Comparison of ENCODE assay signal across 8 mouse cellular contexts in genomic region chr16:62846498-62847312, GRCm38 (mm10). TPM values are rescaled to one million over a fixed set of nuclear protein-coding genes. Genes with fewer than 3 reads are reported as not detected.
DNase-seq lines count a peak whose midpoint lies in the region; ATAC-seq lines count a peak whose summit lies in the region.

Arl13b (minus strand) TSS chr16:62847040.

- no peaks in the 10 kb centered on the region for H3K36me3 ChIP-seq in forebrain, embryonic 14.5 days (ENCODE audit: control insufficient read depth, insufficient read depth, low read length)
- no peaks in the 10 kb centered on the region for H3K36me3 ChIP-seq in neural tube, embryonic 15.5 days

- H3K9me3 ChIP-seq in forebrain, embryonic 14.5 days (replicated peaks; ENCODE audit: control insufficient read depth, low read length): no peaks in the 10 kb centered on the region
- no peaks in the 10 kb centered on the region for H3K9me3 ChIP-seq in neural tube, embryonic 15.5 days (replicated peaks)

- intact Hi-C loops in heart, postnatal 14 days (cut with DNase I): loop anchor here (5.0 kb wide), 1 partner anchor 59 kb away; the partner anchor contains the start of gene Nsun3

- ATAC-seq in forebrain, embryonic 14.5 days: peak; percentile 100
- ATAC-seq in neural tube, embryonic 15.5 days (ENCODE audit: low FRiP score): peak; percentile 100

- H3K9ac ChIP-seq in forebrain, embryonic 14.5 days (ENCODE audit: low read length): peak within 1 kb of the TSS; percentile 81
- H3K9ac ChIP-seq in neural tube, embryonic 15.5 days (replicated peaks): peak within 1 kb of the TSS; percentile 89

- peak; percentile 97 for DNase-seq in ES-CJ7 (ENCODE audit: low read depth, low spot score)
- peak; percentile 89 for DNase-seq in cerebellum, adult 11 months
- peak; percentile 99 for DNase-seq in forebrain, embryonic 14.5 days (ENCODE audit: low spot score)
- peak; percentile 90 to 94 for DNase-seq in heart, postnatal 14 days
- peak; percentile 94 for DNase-seq in layer of hippocampus, adult 11-12 months (ENCODE audit: low spot score)
- DNase-seq in lung, adult 18-20 months: peak; percentile 96 to 98
- DNase-seq in testis, postnatal 14 days (ENCODE audit: low spot score): peak; percentile 96

- H3K4me2 ChIP-seq in forebrain, embryonic 14.5 days (ENCODE audit: low read length): peak within 1 kb of the TSS; percentile 81
- peak within 1 kb of the TSS; percentile 75 for H3K4me2 ChIP-seq in neural tube, embryonic 15.5 days

- H3K4me1 ChIP-seq in forebrain, embryonic 14.5 days (ENCODE audit: control insufficient read depth, insufficient read depth, low read length): peaks cover 13% of the 10 kb centered on the region
- H3K4me1 ChIP-seq in neural tube, embryonic 15.5 days: peaks cover 22% of the 10 kb centered on the region

- H3K4me3 ChIP-seq in forebrain, embryonic 14.5 days (ENCODE audit: low read depth, low read length): peak within 1 kb of the TSS; percentile 79
- H3K4me3 ChIP-seq in neural tube, embryonic 15.5 days (replicated peaks): peak within 1 kb of the TSS; percentile 89

- H3K27me3 ChIP-seq in forebrain, embryonic 14.5 days (replicated peaks; ENCODE audit: control insufficient read depth, insufficient read depth, low read length): no peaks in the 10 kb centered on the region
- H3K27me3 ChIP-seq in neural tube, embryonic 15.5 days (replicated peaks): no peaks in the 10 kb centered on the region

- whole genome bisulfite sequencing in forebrain, embryonic 14.5 days: under 1% methylated on average over 52 of the region's 52 CpGs
- under 1% methylated on average over 52 of the region's 52 CpGs for WGBS in neural tube, embryonic 15.5 days

- H3K27ac ChIP-seq in forebrain, embryonic 14.5 days (ENCODE audit: low read depth, low read length): no peak within 1 kb of the TSS
- H3K27ac ChIP-seq in neural tube, embryonic 15.5 days (replicated peaks): peak within 1 kb of the TSS; percentile 77

RNA-seq across cellular contexts. Expression of gene Arl13b, which starts in this region (rescaled TPM):
- polyA plus RNA-seq in forebrain, embryonic 14.5 days (2014; fragmentation: Nextera tagmentation; extraction: Ambion mirVana): 17.6 and 18.0 TPM in 2 replicates
- total RNA-seq in heart, postnatal 14 days (2021): 10 to 100 TPM in 1 of 2 experiments, 1 to 10 TPM in 1; 9.9 to 13.7 TPM
- 19.4 and 20.6 TPM in 2 replicates for polyA plus RNA-seq in neural tube, embryonic 15.5 days (2015; fragmentation: Nextera tagmentation; extraction: Ambion mirVana)
